Mouse (Mus musculus): Measurements from ENCODE around the gene Eif3f.

- no peak for TF ChIP-seq POLR2A (IDR thresholded peaks at IDR 0.05; ENCODE audit: insufficient read depth, low read depth, low read length)
- no peak for TF ChIP-seq CTCF (IDR thresholded peaks at IDR 0.05; ENCODE audit: insufficient read depth, low read depth, low read length)
Observed at GRCm38 (mm10) chr7:108928280-108929188, 5.7 kb upstream of the Eif3f start.

Measured in olfactory bulb, adult 2 months (tissue).